Mouse (Mus musculus) megakaryocyte progenitor cell, adult 5-6 weeks (primary cell): Measurements from ENCODE around the gene Ap1m1. TPM values are rescaled to one million over a fixed set of nuclear protein-coding genes. Genes with fewer than 3 reads are reported as not detected.
A peak's percentile ranks its signal among the peaks of the same experiment; 100 is the strongest.

Source experiments
- ATAC-seq: replicated peaks from 2 replicates; pipeline ENCODE4 v1.8.0; 2016; ENCODE audit warnings: mild to moderate bottlenecking, moderate TSS enrichment, inconsistent platforms; ENCODE audit not compliant: poor library complexity
- total RNA-seq, 2 experiments: library from RNA; stranded (forward) in 1 of 2; stranded (reverse) in 1 of 2; fragments of 157-497, 149-512 nt in 1 of 2; fragments of 200-1000 nt in 1 of 2; gene quantifications; 2 replicates each; pipeline versions ENCODE4 v1.2.3 to v1.2.4; 2015 to 2017

Ap1m1 gene
- total RNA-seq (2015): 88.1 and 90.6 TPM in 2 replicates
- total RNA-seq (2017): 52.4 and 65.4 TPM in 2 replicates

DNA sequence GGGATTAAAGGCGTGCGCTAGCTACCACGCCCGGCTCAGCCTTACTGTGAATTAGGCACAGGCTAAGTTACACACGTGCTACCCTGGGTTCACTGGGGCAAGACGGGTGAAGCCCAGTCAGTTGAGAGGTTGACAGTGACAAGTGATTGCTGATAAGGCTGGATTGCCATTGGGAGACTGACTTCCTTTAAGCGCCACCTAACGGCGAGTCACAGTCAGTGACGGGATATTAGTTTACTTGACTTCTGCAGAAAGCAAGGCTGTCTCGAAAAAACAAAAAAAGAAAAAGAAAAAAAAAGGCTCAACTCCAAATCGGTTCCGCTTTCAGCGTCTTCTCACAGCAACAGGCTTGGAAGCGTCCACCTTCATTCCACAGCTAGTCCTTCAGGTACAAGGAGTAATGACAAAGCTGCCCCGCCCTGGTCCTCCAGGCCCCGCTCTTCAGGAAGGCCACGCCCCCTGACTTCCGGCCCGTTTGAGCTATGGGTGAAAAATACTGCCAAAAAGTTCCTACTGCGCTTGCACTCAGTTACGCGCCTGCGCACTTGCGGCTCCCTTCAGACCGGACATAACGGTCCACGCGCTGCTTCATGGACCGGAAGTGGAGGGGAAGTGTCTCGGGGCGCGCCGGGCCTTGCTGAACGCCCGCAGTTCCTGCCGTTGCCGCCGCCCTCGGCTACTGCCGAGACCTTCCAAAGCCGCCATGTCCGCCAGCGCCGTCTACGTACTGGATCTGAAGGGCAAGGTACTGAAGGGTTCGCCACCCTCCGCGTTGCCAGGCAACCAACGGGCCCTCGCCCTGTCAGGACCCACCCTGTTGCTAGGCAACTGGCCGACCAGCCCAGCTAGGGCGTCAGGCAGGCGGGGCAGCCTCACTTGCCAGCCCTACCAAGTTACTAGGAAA, at the start of gene Ap1m1:
Gene Ap1m1, plus strand, starts transcription at position 520 of the 904 bp plus-strand sequence.
- peak; percentile 87 for ATAC-seq

DNA sequence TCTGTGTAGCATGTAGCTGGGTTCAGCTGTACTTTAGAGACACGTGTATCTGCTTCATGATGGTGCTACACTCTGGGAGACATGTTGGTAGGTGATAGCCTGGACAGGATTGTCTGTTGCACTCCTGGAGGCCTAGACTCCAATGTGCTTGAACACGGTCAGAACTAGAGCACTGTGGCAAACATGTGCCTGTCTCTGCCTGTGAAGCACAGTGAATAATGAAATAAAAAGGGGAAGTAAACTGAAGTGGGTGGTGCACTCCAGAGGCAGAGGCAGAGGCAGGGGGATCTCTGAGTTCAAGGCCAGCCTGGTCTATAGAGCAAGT, 49.6 kb upstream of the Ap1m1 start:
- ATAC-seq: peak; percentile 59

DNA sequence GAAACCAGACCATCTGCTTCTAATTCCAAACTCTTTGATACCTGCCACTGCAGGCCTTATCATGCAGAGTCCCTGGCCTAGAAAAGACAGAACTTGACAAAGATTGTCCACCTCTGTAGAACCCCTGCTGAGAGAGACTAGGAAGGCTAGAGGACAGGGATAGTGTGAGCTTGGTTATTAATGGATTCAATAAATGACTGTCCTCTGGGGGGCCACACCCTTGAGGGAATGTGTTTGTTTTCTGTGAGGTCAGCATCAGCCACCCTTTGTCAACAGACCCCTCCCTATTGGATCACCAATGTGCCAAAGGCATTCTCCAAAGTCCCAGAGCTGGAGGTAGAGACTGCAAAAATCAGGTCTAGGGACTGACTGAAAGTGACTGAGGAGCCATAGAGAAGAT, 47.8 kb upstream of the Ap1m1 start:
- ATAC-seq: no peak

DNA sequence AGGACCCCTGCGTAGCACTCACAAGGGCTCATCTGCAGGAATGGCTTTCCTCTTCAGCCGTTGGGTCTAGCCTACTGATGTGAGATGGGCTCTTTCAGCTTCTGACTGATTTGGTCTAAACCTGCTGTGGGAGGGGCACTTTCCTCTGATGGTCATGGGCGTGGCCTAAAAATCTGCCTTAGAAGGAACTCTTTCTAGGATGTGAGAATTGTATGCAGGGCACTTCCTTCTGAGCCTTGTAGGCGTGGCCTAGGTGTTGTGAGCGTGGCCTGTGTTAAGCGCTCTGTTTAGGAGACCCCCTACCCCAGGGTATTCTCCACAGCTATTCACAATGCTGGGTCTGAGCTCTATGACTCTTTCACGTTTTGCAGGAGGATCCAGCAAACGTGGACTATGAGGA, 41.8 kb upstream of the Ap1m1 start:
- peak; percentile 68 for ATAC-seq

DNA sequence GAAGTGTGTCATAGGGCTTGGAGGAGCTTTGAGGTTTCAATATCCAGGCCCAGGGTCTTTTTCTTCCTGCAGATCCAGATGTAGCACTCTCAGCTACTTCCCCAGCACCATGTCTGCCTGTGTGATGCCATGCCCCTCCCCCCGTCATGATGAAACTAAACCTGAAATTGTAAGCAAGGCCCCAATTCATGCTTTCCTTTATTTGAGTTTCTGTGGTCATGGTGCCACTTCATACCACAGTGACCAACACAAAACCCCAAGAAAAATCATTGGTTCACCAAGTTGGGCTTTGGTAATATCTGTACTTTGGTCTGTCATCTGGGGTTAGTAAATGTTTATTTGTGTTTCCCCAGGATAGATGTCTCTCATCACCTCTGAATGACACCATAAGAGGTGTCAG, 31.2 kb upstream of the Ap1m1 start:
- ATAC-seq: 0 out of 2 replicates have a peak, but pooled peaks have one; percentile 15

DNA sequence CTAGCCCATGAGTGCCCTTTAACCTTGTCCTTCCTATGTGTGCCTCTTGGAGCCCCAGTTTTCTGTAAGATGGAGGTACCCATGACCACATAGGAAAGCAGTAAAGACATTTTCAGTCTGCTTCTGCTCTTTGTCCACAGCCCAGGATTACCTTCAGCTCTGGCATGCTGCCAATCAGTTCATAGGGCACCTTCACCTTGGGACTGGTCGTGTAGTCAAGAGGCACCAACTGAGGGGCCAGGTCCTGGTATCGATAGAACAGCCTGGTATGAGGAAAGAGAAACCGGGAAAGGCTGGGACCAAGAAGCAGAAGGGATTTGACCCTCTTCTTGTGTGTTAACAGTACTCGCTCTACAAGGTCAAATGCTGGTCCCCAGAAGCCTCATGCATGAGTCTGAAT, 29.6 kb upstream of the Ap1m1 start:
- no peak for ATAC-seq

DNA sequence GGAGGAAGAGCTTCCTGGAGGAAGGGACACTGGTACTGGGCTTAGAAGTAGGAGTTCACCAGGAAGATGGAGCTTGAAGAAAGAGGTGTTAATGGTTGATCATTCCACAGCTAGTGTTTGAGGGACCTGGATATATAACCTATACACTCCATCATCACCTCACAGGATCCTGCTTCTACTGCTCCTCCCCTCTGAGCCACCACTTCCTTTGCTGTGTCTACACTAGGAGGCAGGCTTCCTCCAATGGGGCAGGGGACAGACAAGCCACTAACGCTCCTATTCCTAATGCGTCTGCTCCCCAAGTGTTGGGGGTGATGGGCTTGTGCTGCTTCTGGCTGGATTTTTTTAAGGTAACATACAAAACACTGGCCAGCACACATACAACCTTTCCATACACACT, 29.1 kb upstream of the Ap1m1 start:
- ATAC-seq: no peak; the same call in 1 of the 2 replicates

DNA sequence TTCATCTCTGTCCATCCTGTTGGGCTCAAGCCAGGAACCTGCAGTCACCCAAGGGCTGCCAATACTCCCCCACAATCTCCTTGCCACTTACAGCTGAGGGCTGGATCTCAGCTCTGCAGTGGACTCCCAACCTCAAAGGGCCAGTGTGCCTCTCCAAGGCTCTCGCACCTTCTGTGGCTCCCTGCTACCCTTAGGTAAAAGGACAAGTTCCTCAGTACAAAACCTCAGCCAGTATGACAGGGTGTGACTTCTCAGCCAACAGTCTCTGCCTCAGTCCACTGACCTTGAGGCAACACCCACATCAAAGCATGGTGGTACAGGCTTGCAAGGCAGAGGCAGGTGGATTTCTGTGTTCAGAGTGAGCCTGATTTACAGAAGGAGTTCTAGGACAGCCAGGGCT, 28.0 kb upstream of the Ap1m1 start:
- ATAC-seq: no peak

DNA sequence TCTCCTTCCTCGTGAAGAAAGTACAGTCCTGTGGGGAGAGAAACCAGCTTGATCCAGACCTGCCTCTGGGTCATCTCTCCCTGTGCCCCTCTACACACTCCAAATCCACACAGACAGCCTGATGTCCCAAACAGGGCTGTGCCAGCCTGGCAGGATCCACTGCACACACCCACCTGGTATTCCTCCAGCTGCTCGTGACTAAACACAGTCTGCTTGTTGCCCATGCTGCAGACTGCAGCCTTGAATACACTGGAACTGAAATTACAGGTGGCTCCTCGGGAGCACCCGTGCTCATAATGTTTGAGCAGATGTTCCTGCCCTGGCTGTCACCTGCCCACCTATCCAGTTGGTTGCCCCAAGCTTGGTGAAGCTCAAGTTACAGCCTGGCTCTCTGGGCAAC, 27.1 kb upstream of the Ap1m1 start, which contains the start of gene Cib3:
Gene Cib3, minus strand, starts transcription at position 87 of the 400 bp plus-strand sequence.
- no peak for ATAC-seq

DNA sequence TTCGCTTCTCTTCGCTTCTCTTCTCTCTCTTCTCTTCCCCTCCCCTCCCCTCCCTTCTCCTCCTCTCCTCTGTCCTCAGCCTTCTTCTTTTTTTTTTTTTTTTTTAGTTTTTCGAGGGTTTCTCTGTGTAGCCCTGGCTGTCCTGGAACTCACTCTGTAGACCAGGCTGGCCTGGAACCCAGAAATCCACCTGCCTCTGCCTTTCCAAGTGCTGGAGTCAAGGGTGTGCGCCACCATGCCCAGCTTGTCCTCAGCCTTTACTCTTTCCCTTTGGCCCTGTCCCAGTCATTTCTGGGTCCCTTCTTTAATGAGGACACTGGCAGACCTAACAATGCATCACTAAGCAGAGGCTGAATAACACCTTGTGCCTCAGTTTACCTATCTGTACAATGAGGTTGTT, 26.3 kb upstream of the Ap1m1 start, which contains the start of gene Gm11034:
Gene Gm11034, minus strand, starts transcription at position 101 of the 400 bp plus-strand sequence.
- ATAC-seq: no peak

DNA sequence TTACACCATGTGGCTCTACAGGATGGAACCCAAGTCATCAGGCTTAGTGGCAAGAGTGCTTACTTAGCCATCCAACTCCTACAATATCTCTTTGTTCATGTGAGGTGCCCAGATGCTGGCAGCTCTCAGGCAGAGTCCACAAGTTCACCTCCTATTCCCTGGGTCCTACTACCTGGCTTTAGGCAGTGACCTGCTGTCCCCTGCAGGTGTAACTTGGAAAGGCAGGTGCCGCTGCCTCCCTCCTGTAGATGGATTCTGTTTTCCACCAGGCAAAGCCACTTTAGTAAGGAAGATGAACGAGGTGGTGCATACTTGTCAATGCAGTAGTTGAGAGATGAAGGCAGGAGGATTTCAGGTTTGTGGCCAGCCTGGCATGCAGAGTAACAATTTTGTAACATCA, 24.8 kb upstream of the Ap1m1 start:
- ATAC-seq: 0 out of 2 replicates have a peak, but pooled peaks have one; percentile 12

DNA sequence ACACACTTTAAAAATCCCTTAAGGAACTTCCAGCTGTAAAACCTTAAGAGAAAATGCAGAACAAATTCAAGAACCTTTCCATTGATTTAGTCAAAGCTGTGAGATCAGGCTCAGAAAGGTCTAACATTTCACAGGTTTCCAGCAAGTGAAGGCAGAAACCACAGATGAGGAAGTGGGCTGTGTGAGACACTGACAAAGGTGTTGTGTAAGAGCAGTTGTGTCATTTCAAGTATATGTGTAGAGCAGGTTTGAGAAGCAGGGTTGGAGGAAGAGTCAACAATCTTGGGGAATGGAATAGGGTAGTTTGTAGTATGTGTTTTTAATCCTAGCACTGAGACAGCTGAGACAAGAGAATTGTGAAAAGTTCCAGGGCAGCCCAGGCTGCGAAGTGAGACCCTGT, 23.9 kb upstream of the Ap1m1 start:
- ATAC-seq: peak; percentile 75

DNA sequence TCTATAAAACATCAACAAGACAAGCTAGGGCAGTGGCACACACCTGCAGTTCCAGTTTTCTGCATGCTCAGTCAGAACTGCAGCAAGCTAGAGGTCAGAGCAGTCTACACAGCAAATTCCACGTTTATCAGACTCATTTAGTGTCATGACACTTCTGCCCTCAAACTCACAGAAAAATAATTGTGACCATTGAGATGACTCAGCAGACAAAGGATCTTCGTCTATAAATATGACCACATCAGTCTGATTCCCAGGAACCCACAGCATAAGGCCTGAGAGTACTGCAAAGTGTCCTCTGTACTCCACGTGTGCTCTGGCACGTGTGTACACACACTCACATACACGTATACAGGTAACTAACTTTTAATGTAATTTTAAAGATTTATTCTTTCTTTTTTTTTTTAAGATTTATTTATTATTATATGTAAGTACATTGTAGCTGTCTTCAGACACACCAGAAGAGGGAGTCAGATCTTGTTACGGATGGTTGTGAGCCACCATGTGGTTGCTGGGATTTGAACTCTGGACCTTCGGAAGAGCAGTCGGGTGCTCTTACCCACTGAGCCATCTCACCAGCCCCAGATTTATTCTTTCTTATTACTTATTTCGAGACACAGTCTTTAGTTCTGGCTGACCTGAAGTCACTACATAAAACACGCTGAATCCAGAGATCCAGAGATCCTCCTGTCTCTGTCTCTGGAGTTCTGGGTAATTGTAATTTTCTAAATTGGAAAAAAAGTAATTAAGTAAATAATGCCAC, 20.9 kb upstream of the Ap1m1 start:
- no peak for ATAC-seq

DNA sequence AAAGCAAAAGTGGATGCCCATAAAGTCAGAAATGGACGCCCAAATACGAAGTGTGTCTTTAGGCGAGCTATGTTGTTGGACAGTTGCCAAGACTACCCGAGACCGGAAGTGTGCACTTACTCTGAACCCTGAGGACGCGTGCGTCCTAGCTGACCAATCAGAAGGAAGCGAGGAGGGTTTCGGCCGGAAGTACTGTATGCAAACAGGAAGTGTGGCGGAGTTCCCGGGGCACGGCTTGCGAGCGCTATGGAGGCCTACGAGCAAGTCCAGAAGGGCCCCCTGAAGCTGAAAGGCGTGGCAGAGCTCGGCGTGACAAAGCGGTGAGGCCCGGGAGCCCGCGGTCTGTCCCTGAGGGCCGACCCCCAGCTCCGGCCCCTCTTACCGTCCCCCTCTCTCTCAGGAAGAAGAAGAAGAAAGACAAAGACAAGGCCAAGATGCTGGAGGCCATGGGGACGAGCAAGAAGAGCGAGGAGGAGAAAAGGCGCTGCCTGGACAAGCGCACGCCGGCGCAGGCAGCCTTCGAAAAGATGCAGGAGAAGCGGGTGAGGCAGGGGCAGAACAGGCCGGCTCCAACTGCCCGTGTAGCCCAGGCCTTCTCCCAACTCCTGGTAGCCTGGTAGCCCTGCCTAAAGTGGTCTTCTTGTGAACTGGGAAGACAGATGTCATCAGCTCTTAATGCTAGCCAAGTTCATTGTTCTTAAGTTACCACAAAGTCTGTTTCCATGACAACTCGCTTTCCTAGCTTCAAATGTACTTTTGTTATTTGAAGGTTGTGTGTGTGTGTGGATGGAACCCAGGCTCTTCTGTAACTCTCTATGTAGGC, 20.1 kb upstream of the Ap1m1 start, which contains the start of gene Fam32a:
Gene Fam32a, plus strand, starts transcription at position 190 of the 823 bp plus-strand sequence.
- peak; percentile 94 for ATAC-seq

DNA sequence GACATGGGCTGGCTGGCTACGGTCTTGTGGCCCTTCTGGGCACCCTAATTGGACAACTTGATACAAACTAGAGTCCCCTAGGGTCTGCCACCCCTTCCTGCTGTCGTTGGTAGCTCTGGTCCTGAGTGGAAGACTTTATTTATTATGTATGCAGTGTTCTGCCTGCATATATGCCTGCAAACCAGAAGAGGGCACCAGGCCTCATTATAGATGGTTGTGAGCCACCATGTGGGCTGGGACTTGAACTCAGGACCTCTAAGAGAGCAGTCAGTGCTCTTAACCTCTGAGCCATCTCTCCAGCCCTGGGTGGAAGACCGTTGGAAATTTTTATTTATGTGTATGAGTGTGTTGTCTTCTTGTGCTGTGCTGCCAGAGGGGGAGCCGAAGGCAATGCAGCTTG, 19.1 kb upstream of the Ap1m1 start:
- ATAC-seq: no peak; the same call in 1 of the 2 replicates

DNA sequence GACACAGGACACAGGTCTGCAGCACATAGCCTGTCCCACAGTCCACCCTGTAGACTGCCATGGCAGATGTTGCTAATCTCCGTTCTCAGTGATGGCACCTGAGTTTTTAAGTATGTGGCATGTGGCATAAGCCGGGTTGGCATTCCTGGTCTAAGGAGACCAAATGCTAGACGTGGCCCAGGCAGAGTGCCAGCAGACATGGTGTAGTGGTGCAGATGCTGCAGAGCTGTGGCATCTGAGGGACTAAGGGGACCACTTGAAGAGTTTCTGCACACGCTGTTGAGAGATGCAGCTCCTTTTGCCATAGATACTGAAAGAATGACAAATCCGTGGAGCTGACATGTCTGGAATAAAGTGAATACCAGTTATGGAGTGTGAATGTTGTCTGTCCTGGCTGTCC, 17.2 kb upstream of the Ap1m1 start:
- ATAC-seq: no peak

DNA sequence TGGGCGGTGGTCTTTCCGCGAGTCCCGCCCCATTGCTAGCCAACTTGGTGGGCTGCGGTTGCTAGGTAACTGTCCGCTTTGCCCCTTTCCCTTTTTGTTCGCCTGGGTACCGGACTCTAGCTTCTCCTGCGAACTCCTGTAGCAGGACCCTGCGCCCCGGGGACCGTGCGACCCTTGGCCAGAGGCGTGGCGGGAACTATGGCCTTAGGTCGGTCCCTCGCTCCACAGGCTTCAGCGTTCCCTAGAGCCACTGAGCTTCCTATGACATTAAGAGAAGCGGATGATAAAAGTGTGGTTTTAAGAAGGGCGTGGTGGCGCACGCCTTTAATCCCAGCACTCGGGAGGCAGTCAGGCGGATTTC, 565 bp downstream of the Ap1m1 start:
- ATAC-seq: peak; percentile 7

DNA sequence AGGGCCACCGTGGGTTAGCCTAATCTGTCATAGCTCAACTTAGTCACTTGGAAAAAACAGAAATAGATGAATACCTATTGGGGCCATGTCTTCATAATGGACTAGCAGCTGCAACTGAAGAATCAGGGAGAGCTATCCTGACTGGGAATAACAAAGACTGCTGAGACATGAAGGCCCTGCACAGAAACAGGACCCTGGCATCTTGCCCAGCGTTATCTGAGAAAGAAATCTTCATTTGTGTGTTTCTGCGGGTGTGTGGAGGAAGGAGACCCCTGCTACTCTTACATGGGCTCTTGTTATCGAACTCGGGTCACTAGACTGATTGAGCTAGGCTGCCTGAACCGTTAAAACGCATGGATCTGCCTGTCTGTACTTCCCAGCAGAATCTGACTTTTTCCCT, 1.1 kb downstream of the Ap1m1 start:
- ATAC-seq: no peak

DNA sequence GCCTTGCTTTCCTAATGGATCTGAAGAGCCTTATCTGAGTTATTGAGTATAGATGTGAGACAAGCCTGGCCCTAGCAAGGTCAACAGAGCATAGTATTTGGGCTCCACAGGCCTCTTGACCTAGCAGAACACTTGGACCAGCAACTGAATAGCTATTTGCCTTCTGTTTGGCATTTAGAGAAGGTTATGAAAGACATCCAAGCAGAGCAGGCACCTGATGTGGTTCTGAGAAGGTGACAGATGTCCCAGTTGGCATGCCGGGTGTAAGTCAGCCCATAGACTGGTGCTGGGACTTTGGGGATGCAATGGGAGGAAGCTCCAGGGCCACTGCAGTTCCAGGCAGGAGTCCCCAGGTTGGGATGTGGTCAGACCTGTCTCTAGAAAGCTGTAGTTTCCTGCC, 2.4 kb downstream of the Ap1m1 start:
- no peak for ATAC-seq

DNA sequence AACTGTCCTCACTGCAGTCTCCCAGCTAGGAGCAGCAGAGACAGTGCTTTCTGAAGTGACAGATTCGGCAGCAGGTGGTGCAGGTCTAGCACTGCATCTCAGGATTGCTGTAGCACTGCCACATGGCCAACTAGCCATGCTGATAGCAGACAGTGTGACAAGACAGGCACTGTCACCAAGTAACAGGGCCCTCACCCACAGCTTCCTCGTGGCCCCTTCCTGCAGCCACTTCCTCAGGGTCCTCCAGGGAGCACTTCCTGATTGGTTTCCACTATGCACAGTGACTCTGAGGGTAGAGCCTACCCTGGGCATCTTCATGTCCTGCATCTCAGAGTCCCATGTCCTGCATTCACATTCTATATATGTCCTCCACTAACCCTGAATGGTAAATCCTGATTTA, 4.8 kb downstream of the Ap1m1 start:
- ATAC-seq: peak; percentile 7; the same call in 1 of the 2 replicates
